Mouse (Mus musculus) thymus, postnatal 0 days (tissue): ENCODE measurements around the gene Ddx41. TPM values are rescaled to one million over a fixed set of nuclear protein-coding genes. Genes with fewer than 3 reads are reported as not detected.

Experiments used
- microRNA-seq: library from miRNA; unstranded; fragments of <30 nt; microRNA quantifications from one replicate; pipeline ENCODE4, GENCODE M21; 2016; ENCODE audit warnings: borderline number of aligned reads
- polyA plus RNA-seq: library from polyadenylated mRNA; unstranded; fragments of >200 nt; fragmentation: Nextera tagmentation; extraction: Ambion mirVana; gene quantifications from 2 replicates; pipeline ENCODE4 v1.2.1, GENCODE M21; 2015

The Ddx41 gene
- polyA plus RNA-seq, 1 experiment from 2014 or later, result 51.6 TPM

Small RNA genes lying within 50 kb of the gene (microRNA-seq; reads per million reads assigned to microRNA genes)
- gene Mir6945, result 1.7 reads per million

Other genes with a start within 250 kb of the Ddx41 start
- 434 and 456 TPM in 2 replicates for gene Prelid1, start 216.2 kb downstream of the Ddx41 start, polyA plus RNA-seq
- 99.1 and 105 TPM in 2 replicates for gene Rab24, start 214.7 kb downstream of the Ddx41 start, polyA plus RNA-seq
- 57.9 and 66.6 TPM in 2 replicates for gene Mxd3, start 206.8 kb downstream of the Ddx41 start, polyA plus RNA-seq
- gene Lman2, start 173.9 kb downstream of the Ddx41 start, polyA plus RNA-seq, result 94.2 and 97.1 TPM in 2 replicates
- 53.6 and 62.3 TPM in 2 replicates for gene Rgs14, start 166.9 kb downstream of the Ddx41 start, polyA plus RNA-seq
- gene Slc34a1, start 138.5 kb downstream of the Ddx41 start, polyA plus RNA-seq, result 0.06 and 0.07 TPM in 2 replicates
- gene Pfn3, start 121.4 kb downstream of the Ddx41 start, polyA plus RNA-seq, result not detected in 2 replicates
- 0.12 TPM in 1 of 2 replicates, not detected in the other for gene F12, start 109.9 kb downstream of the Ddx41 start, polyA plus RNA-seq
- 76.9 and 87.8 TPM in 2 replicates for gene Grk6, start 91.6 kb downstream of the Ddx41 start, polyA plus RNA-seq
- 0.27 and 0.46 TPM in 2 replicates for gene Prr7, start 72.4 kb downstream of the Ddx41 start, polyA plus RNA-seq
- gene Dbn1, start 48.5 kb downstream of the Ddx41 start, polyA plus RNA-seq, result 8.4 and 9.3 TPM in 2 replicates
- gene Pdlim7, start 23.0 kb downstream of the Ddx41 start, polyA plus RNA-seq, result 37.5 and 39.4 TPM in 2 replicates
- 2.6 and 2.7 TPM in 2 replicates for gene Dok3, start 7.4 kb downstream of the Ddx41 start, polyA plus RNA-seq
- gene Fam193b, start 34.5 kb upstream of the Ddx41 start, polyA plus RNA-seq, result 39.6 and 50.0 TPM in 2 replicates
- 117 and 129 TPM in 2 replicates for gene Tmed9, start 37.1 kb upstream of the Ddx41 start, polyA plus RNA-seq
- 20.2 and 24.1 TPM in 2 replicates for gene B4galt7, start 63.2 kb upstream of the Ddx41 start, polyA plus RNA-seq
- gene Caml, start 86.3 kb upstream of the Ddx41 start, polyA plus RNA-seq, result 35.9 and 38.3 TPM in 2 replicates
- 37.0 and 39.1 TPM in 2 replicates for gene Ddx46, start 98.4 kb upstream of the Ddx41 start, polyA plus RNA-seq
- 35.1 and 45.0 TPM in 2 replicates for gene B230219D22Rik, start 156.5 kb upstream of the Ddx41 start, polyA plus RNA-seq
- 96.5 and 98.7 TPM in 2 replicates for gene Txndc15, start 178.0 kb upstream of the Ddx41 start, polyA plus RNA-seq
- gene Pcbd2, start 190.7 kb upstream of the Ddx41 start, polyA plus RNA-seq, result 56.1 and 63.8 TPM in 2 replicates
- gene Catsper3, start 247.9 kb upstream of the Ddx41 start, polyA plus RNA-seq, result 0.13 TPM in 2 replicates